Mouse (Mus musculus) right cerebral cortex, postnatal 14 days (tissue): ENCODE results near the gene Serpinc1.
"Not testable (repeated sequence)": the region's sequence is repeated elsewhere in the genome, so short reads cannot be mapped to it uniquely, and the experiment has no call there.

Experiments used
- DNase-seq: peaks from one replicate; pipeline ENCODE4 v3.0.0; 2022

The Serpinc1 gene

GRCm38 (mm10) chr1:160978071-160978735, at the start of gene Serpinc1:
Gene Serpinc1 (plus strand): TSS chr1:160978585.
- no peak for DNase-seq

DNA sequence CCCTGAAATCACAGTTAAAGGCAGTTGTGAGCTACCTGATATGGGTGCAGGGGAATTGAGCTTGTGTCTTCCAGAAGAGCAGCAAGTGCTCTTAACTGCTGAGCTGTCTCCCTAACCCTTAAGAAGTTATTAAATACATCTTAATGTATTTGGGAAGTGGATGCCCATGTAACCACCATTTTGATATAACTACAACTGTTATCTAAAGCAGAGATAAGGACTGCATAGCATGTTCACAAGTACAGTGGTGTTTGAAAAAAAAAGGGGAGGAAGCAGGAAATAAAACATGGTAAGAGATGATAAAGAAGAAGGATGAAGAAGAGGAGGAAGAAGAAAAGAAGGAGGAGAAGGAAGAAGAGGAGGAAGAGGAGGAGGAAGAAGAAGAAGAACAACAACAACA, 47.1 kb upstream of the Serpinc1 start:
- DNase-seq: no peak

DNA sequence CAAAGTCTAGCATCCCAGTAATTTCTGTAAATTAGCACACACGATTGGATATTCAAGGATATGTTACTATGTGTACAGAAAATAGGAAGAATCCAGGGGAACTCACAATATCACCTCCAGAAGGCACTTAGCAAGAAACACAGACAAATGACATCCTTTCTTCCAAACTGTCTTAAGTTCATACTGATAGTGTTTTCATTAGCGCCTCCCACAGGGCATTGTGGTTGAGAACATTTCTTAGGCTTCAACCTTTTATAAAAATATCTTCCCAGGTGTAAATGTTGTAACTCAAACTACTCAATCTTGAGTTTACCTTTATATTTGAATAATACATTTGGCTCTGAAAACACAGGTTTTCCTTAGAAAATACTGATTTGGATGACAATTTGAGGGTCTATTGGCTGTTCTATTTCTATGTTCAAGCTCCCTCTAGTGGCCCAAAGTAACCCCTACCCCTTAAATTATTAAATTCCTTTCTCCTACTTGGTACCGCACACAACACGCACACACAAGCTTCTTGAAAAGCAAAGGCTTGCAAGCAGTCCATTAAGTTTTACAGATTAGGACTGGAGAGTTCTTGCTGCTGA, 44.4 kb upstream of the Serpinc1 start:
- DNase-seq: no peak

DNA sequence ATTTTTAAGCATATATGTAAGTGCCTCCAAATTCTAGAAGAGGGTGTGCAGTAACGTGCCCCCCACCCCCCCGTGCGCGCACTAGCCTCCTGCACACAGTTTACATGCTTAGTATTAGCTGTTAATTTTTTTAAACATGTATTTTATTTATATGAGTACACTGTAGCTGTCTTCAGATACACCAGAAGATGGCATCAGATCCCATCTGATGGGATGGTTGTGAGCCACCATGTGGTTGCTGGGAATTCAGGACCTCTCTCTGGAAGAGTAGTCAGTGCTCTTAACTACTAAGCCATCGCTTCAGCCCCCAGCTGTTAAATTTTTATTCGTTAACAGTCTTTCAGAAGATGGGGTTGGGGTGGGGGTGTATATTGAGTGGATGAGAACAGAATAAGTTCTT, 42.8 kb upstream of the Serpinc1 start:
- peak; percentile 10 for DNase-seq

GRCm38 (mm10) chr1:160963199-160963598, 15.2 kb upstream of the Serpinc1 start:
- no peak for DNase-seq

- no peak for DNase-seq
Measured at GRCm38 (mm10) chr1:160967268-160967667, 11.1 kb upstream of the Serpinc1 start.

DNA sequence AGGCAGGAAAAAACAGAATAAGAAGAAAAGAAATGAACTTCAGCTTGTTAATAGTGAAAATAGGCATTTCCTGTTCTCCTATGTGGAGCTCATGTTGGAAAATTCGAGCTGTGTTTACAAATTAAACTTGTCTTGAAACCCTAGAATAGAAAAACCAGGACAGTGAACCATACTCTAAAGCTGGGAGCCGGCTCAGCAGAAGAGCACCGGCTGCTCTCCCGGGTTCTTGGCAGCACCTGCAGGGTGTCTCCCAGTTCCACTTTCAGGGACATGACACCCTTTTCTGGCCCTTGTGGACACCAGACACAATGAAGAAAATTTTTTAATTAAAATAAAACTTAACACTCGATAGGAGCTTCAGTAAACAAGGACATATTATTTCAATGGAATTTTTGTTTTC, 9.7 kb upstream of the Serpinc1 start:
- no peak for DNase-seq

DNA sequence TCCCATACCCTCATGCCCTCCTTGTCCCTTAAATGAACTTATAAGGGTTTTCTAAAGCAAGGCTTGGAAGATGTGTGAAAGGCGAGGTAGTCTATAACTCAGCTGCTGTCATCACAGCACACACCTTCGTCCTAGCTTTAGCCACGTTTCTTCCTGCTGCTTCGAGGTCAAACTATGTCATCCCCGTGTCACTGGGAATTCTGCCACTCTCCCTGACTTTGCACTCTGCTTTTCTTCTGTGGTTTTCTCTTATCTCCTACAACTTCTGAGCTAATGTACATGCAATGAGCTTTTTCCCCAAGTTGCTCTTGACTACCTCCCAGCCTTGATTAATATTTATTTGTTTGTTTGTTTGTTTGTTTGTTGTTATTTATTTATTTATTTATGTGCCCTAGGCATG, 1.6 kb downstream of the Serpinc1 start:
- no peak for DNase-seq

GRCm38 (mm10) chr1:160980537-160981234, 2.3 kb downstream of the Serpinc1 start:
- no peak for DNase-seq

- no peak for DNase-seq
Measured at GRCm38 (mm10) chr1:160981337-160981736, 3.0 kb downstream of the Serpinc1 start.

- DNase-seq: no peak
Measured at GRCm38 (mm10) chr1:160982887-160983286, 4.5 kb downstream of the Serpinc1 start.

- DNase-seq: not testable (repeated sequence)
Measured at GRCm38 (mm10) chr1:160984731-160985130, 6.3 kb downstream of the Serpinc1 start.

- no peak for DNase-seq
Measured at GRCm38 (mm10) chr1:160985477-160985876, 7.1 kb downstream of the Serpinc1 start.

GRCm38 (mm10) chr1:160986881-160987635, 8.7 kb downstream of the Serpinc1 start:
- DNase-seq: no peak

- no peak for DNase-seq
Measured at GRCm38 (mm10) chr1:160989395-160989794, 11.0 kb downstream of the Serpinc1 start.

- DNase-seq: no peak
Measured at GRCm38 (mm10) chr1:160993851-160994250, 15.5 kb downstream of the Serpinc1 start.

GRCm38 (mm10) chr1:161004942-161005341, 26.6 kb downstream of the Serpinc1 start:
- no peak for DNase-seq

GRCm38 (mm10) chr1:161005526-161005925, 27.1 kb downstream of the Serpinc1 start:
- DNase-seq: no peak

DNA sequence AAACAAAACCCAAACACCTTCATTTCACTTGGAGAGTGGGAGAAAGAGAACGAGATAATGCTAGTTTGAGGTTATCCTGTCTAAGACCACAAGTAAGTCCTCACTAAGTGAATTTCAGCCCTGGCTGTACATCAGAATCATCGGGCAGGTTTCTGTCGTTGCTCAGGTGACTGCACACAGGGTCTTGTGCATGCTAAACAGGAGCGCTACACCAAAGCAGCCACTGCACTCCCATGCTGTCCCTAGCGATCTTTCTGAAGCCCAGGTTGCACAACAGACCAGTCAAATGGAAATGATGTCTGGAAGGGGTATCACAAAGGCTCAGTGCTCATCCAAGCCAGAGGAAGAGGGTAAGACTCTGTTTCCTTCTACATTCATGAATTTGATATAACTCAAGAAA, 28.1 kb downstream of the Serpinc1 start:
- DNase-seq: no peak

- DNase-seq: no peak
Measured at GRCm38 (mm10) chr1:161008038-161008437, 29.7 kb downstream of the Serpinc1 start.

DNA sequence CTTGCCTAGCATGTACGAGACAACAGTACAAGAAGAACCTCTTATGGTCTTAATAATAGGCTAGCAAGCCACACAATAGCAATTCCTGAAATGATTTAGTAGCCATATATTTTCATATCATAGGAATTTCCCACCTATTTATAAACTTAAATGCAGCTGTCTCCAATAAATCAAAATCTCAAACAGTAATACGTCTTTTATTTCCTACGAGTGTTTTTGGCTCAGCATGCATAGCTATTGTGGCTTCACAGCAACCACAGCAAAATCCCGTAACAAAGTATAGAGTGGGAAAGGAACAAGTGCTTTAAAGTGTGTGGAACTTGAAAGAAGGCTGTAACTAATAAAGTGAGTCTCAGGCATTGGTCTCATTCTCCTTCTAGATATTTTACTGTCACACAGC, 32.1 kb downstream of the Serpinc1 start:
- no peak for DNase-seq

DNA sequence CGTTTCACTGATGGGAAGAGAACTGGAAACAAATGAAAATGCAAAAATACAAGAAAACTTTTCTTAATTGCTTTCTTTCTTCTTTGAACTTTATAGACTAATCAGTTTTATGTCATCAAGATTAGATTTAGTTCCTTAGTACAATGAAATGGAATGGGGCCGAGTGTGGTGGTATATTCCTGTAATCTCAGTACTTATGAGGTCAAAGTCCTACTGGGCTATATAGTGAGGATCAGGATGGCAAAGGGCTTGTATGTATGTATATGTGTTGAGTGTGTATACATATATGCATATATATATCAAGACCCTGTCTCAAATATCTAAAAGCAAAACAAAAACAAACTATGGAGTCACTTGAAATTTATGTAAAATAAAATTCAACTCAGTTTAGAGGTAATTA, 38.0 kb downstream of the Serpinc1 start:
- DNase-seq: no peak

- no peak for DNase-seq
Measured at GRCm38 (mm10) chr1:161020051-161020450, 41.7 kb downstream of the Serpinc1 start.
